Mouse (Mus musculus) mature B cell (primary cell): Measurements from ENCODE around the gene Phyhd1.

Experiments
- in situ Hi-C: fragments of 300-500 bp; cut with MboI; formaldehyde crosslinking; loops from 2 replicates; pipeline ENCODE4 v1.14.3; 2019

Phyhd1 gene

DNA sequence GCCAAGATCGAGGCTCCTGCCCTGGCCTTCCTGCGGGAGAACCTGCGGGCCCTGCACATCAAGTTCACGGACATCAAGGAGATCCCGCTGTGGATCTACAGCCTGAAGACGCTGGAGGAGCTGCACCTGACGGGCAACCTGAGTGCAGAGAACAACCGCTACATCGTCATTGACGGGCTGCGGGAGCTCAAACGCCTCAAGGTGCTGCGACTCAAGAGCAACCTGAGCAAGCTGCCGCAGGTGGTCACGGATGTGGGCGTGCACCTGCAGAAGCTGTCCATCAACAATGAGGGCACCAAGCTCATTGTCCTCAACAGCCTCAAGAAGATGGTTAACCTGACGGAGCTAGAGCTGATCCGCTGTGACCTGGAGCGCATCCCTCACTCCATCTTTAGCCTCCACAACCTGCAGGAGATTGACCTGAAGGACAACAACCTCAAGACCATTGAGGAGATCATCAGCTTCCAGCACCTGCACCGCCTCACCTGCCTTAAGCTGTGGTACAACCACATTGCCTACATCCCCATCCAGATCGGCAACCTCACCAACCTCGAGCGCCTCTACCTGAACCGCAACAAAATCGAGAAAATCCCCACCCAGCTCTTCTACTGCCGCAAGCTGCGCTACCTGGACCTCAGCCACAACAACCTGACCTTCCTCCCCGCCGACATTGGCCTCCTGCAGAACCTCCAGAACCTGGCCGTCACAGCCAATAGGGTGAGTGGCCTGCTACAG, 9.2 kb upstream of the Phyhd1 start:
- in situ Hi-C loops: no loop called here

GRCm38 (mm10) chr2:30257699-30258460, 8.1 kb upstream of the Phyhd1 start:
- in situ Hi-C loops: no loop called here

DNA sequence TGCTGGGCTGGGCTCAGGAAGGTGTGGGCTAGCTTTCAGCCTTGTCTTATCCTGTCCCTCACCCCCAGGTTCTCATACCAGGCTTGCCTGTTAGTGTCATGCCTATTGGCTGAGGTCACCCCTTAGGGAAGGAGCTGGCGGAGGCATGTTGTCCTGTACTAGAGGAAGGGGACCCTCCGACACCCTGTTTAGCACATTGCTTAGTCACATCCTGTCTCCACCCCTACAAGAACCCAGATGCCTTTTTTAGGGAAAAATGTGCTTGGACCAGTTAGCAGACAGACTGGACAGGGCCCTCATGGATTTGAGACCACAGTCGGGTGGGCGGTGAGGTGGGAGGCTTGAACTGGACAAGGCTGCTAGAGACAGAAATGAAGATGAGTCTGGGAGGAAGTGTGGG, 7.4 kb upstream of the Phyhd1 start:
- in situ Hi-C loops: no loop called here

DNA sequence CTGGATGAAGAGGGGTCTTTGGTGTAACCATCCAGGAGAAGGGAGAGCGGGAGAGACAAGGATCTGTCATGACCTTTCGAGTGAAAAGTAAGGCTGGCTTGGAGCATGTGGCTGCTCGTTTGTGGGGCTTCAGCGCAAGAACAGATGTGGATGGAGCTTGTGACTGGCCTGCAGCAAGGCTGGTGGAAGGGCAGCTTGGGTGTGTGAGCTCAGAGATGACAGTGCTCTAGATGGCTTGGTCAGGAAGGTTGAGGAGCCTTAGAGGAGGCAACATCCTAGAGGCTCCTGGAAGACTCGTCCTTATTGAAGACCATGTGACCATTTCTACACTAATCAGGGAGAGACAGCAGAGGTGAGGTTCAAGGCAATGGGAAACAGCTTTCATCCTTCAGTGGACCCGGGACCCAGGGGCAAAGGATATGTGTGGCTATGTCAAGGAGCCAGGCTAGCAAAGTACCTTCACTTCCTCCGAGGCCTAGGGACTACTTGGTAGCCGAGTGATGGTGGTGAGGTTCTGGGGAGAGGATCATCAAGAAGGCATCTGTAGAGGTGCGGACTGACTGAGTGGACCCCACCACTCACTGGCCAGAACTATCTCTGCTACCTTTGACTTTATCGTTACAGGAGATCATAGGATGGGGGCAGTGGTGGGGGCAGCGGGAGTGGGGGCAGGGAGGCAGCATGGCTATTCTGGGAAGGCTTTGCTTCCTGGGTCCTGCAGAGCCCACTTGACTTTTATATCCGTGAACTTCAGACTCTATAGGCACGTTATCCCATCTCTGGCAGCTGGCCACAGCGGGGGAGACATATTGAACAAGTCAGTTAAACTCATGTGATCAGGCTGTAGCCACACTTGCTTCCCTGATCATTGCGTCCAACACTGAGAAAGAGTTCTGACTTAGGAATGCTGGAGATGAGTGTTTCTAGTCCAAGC, 6.6 kb upstream of the Phyhd1 start:
- in situ Hi-C loops: no loop called here

- in situ Hi-C loops: no loop called here
These were observed 4.8 kb upstream of the Phyhd1 start for GRCm38 (mm10) chr2:30261064-30261736.

DNA sequence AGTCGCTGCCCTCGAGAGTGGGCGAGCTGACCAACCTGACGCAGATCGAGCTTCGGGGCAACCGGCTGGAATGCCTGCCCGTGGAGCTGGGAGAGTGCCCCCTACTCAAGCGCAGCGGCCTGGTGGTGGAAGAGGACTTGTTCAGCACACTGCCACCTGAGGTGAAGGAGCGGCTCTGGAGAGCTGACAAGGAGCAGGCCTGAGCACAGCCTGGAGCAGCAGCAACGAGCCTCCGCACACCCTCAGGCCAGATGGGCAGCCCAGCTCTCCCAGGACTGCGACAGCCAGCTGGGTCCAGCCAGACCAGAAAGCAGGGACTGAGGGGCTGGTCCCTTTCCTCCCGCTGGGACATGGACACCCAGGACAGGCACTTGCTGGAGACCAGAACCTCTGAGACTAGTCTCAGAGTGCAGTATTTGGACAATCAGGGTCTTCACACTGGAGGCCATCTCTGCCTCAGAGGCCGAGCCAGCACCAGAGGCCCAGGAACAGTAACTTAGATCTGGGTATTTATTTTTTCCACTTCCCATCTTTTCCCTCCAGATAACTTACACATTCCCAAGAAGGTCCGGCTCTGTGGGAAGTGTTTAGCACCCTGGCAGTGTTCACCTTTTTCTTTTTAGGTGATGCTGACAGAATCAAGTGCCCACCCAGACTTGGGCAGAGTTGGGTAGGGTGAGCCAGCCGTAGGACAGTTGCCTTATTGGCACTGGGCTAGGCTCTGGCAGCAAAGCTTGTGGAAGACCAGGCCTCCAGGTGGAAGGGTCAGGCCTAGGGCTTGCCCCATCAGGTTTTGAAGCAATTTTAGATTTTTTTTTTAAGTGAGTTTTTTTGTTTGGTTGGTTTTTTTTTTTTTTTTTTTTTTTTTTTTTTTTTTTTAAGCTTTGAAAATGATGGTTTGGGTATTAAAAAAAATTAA, 3.8 kb upstream of the Phyhd1 start:
- in situ Hi-C loops: no loop called here

- in situ Hi-C loops: no loop called here
These were observed 3.1 kb upstream of the Phyhd1 start for GRCm38 (mm10) chr2:30262840-30263441.

- in situ Hi-C loops: no loop called here
These were observed 2.2 kb upstream of the Phyhd1 start for GRCm38 (mm10) chr2:30263811-30264210.

DNA sequence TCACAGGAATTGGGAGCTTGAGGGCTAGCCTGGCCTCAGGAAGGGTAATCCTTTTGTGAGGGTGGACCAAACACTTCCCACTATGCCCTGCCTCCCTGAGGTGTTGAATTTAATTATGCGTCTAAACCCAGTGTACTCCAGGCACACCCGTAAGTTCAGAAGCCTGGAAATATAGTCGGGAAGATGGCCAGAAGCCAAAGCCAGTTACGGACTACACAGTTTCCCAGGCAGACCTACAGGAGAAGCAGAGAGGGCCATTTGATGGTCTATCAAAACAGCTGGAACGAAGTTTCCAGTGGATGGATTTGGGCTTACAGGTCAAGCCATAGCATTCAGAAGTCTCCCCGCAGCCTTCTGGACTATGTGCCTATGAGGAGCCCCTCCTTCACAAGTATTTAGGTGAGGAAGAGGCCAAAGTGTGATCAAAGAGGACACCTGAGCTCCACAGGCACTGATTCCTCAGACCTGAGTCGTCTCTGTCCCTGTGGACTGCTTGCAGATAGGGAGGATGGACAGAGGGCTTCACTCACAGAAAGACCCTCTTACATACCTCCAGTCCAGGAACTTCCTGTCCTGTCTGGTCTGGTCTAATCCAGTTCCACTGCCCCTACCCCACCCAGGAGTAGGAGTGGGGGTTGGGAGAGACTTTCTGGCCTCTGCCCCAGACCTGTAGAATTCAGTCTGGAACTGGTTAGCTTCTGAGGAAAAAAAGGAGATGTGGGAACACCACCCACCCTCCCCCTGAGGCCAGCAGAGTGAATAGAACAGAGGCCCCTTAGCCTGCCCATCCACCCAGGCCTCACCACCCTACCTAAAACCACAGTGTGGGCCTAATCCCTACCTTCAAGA, 1.1 kb upstream of the Phyhd1 start:
- in situ Hi-C loops: no loop called here

- in situ Hi-C loops: no loop called here
These were observed 464 bp downstream of the Phyhd1 start for GRCm38 (mm10) chr2:30266392-30266941.

GRCm38 (mm10) chr2:30267466-30267865, 1.5 kb downstream of the Phyhd1 start:
- in situ Hi-C loops: no loop called here

GRCm38 (mm10) chr2:30268371-30268770, 2.4 kb downstream of the Phyhd1 start:
- in situ Hi-C loops: no loop called here

DNA sequence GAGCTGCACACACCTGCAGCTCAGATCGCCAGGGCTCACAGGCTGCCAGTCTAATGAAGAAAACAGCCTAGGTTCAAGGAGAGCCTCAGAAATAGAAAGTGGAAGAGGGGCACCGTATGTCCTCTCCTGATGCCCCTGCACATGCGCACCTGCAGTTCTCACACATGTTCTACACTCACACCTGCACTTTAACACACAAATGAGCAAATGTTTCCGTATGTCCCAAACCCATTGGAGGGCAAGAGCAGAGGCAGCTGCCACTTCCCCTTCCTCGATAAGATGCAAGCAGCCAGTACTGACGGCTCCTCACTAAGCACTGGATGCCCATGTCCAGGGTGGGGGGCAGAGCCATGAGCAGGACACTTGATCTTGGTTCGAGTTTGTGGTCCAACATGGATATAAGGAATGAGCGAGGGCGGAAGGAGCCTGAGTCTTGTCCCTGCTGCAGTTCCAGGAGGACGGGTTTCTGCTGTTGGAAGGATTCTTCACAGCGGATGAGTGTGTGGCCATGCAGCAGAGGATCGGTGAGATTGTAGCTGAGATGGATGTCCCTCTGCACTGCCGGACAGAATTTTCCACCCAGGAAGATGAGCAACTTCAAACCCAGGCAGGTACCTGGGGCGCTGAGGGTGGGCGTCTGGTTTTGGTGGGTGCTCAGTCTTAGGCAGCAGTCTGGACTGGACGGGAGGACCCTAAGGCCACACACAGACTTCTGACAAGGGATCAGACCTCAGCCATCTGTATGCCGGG, 3.4 kb downstream of the Phyhd1 start:
- in situ Hi-C loops: no loop called here

DNA sequence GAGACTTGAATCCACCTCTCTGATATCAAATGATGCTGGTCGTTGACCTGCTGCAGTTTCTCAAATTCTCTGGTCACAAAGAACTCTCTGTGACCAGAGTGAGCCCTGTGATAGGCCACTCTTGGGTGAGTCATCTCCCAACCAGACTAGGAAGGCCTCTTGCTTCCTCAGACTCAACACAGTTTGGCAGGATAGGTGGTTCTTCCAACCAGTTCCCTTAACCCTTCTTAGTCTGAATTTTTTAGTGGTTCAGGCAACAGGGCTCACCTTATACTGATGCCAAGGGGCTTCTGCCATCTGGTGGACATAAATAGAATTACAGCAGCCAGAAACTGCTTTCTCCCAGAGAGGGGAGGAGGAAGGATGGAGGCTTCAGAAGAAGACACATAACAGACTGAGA, 4.1 kb downstream of the Phyhd1 start:
- in situ Hi-C loops: no loop called here

- in situ Hi-C loops: no loop called here
These were observed 14.7 kb downstream of the Phyhd1 start, which contains the start of gene Gm28038 for GRCm38 (mm10) chr2:30280743-30281142. TSS of gene Gm28038 (plus strand) at chr2:30281043.

DNA sequence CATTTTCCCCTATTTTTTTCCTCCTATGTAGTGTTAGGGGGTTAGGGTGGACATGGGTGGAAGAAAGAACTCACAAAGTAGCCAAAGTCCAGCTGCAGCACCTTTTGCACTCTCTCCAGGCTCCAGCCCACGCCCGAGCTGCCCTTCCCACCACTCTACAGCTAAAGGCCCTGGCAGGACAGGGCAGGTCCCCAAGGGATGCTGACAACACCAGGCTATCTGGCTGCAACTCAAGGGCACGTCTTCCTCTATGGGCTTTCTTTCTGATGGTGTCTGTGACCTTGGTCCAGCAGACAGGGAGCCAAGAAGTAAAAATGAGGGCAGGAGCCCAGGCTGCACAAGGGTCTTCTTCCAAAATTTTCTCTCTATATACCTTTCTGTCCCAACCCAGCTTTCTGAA, 15.6 kb downstream of the Phyhd1 start:
- in situ Hi-C loops: no loop called here

GRCm38 (mm10) chr2:30283193-30283592, 17.2 kb downstream of the Phyhd1 start:
- in situ Hi-C loops: no loop called here

DNA sequence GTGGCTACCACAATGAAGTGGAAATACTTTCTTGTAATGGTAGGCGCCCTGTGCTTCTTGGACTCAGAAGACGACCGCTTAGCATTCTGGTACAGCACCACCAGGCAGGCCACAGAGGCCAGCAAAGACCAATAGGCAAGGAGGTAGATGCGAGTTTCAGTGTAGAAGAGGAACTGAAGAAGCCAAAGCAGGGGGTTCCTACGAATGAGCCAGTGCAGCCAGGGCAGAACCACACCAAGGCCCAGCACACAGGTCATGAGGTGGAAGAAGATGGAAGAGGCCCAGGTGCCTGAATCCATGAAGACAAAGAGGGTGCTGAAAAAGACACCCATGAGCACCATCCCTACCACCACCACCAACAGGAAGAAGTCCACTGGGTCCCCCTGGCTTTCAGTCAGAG, 19.0 kb downstream of the Phyhd1 start:
- in situ Hi-C loops: no loop called here
